Mouse (Mus musculus) olfactory bulb, adult 2 months (tissue): ENCODE data around the gene Syt8. TPM values are rescaled to one million over a fixed set of nuclear protein-coding genes. Genes with fewer than 3 reads are reported as not detected.

Experiments used
- H3K27ac ChIP-seq: fragments of 200-500 bp; 2 replicates; pipeline ENCODE4 v1.5.1; 2012; ENCODE audit warnings: low read depth, low read length; ENCODE audit not compliant: insufficient read depth
- H3K4me1 ChIP-seq: fragments of 200-500 bp; 2 replicates; pipeline ENCODE4 v1.6.1; 2012; ENCODE audit warnings: low read length; ENCODE audit not compliant: control insufficient read depth, insufficient read depth
- H3K4me3 ChIP-seq: fragments of 200-500 bp; 2 replicates; pipeline ENCODE4 v1.5.1; 2012; ENCODE audit warnings: mild to moderate bottlenecking, low read depth, low read length, moderate library complexity; ENCODE audit not compliant: insufficient read depth
- CTCF ChIP-seq: fragments of 200-500 bp; IDR thresholded peaks from 2 replicates; pipeline ENCODE4 v1.5.1; 2012; ENCODE audit warnings: low read depth, mild to moderate bottlenecking, low read length, moderate library complexity; ENCODE audit not compliant: insufficient read depth
- POLR2A ChIP-seq: fragments of 200-500 bp; IDR thresholded peaks from 2 replicates; pipeline ENCODE4 v1.6.1; 2012; ENCODE audit warnings: mild to moderate bottlenecking, low read depth, low read length, moderate library complexity; ENCODE audit not compliant: insufficient read depth
- WGBS: fragments of 180-500 bp; shearing (Covaris S2); methylation state at CpG from one replicate; pipeline ENCODE4 v1.1.7; 2018; 5-methylcytosine and 5-hydroxymethylcytosine counted together
- polyA plus RNA-seq: library from polyadenylated mRNA; stranded (reverse); fragments of >200 nt; gene quantifications from 2 replicates; pipeline ENCODE4 v1.2.4, GENCODE M21; 2012; ENCODE audit warnings: low replicate concordance; ENCODE audit not compliant: missing spikeins, insufficient read depth, insufficient read length

The Syt8 gene
- polyA plus RNA-seq, 1 experiment: not detected

DNA sequence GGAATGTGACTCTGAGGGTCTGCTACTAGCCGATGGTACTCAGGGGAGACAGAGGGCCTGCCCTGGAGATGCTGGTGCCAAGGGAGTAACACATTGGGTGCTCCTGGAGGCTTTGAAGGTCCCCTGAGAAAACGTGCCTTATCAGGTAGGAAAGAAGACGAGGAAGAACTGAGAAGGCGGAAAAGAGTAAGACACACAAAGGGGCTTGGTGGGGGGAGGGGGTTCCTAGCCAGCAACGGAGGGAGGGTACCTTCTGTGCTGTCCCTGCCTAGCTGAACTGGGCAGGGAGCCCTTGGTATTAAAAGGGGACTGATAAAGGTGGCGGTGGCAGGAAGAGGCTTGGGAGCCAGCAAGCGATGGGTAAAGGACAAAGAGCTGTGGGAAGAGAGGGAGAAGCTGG is 41.0 kb downstream of the Syt8 start:
- Histone ChIP-seq H3K4me3 (no peak overlapping the region), H3K4me1 (peaks cover 18% of the 10 kb centered on the region), H3K27ac (no peak overlapping the region)
- no peak for TF ChIP-seq POLR2A
- no peak for TF ChIP-seq CTCF
- 77% methylated on average over 7 of the region's 7 CpGs for WGBS

GRCm38 (mm10) chr7:142476271-142476670 is 41.6 kb downstream of the Syt8 start:
- H3K4me3 ChIP-seq: no peak overlapping the region
- peaks cover 13% of the 10 kb centered on the region for H3K4me1 ChIP-seq
- H3K27ac ChIP-seq: no peak overlapping the region
- WGBS: 89% methylated on average over 5 of the region's 5 CpGs
- no peak for TF ChIP-seq POLR2A
- TF ChIP-seq CTCF: no peak

DNA sequence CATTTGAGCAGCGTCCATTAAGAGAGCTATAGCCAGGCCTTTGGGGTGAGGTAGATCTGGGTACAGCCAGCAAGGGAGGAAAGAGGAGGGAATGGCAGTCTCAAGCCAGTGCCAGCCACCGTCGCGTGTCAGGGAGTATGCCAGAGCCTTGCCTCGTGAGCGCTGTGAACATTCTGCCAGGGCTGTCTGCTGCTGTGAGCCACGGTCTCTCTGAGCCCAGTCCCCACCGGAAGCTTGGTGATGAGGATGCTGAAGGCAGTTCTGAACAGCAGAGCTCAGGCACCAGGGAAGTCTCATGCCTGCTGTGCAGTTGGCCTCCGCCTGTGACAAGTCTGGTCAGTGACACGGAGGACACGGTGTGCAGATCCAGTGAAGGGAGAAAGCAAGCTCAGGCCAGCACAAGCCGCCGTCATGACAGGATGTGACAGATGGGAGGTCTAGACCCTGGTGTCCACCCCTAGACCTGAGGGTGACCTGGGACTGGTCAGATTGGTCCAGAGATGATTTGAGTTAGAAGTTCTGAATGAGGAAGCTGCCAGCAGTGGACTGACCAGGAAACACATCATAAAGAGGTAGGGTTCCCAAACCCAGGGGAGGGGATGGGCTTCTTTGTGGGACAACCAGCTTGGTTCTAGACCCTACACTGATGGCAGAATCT is 42.3 kb downstream of the Syt8 start:
- TF ChIP-seq CTCF (no peak), POLR2A (no peak)
- Histone ChIP-seq H3K4me3 (no peak overlapping the region), H3K4me1 (peaks cover 13% of the 10 kb centered on the region), H3K27ac (no peak overlapping the region)
- 77% methylated on average over 13 of the region's 13 CpGs for WGBS

DNA sequence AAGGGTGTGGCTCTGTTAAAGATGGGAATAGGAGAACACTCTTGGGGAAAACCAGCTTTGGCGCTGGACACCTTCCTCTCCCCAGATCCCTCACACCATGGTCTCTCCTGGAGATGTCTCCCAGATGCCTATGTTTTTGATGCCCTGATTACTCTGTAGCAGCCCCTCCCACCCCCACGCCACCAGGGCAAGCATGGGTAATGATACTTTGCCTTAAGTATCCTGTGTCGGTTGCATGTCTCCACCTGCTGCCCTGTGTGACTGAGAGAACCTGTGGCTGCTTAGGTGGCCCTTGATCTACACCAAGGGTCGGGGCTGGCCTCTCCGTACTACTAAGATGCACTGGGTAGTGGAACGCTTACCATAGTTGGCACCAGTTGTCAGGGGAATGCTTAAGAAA is 43.4 kb downstream of the Syt8 start:
- WGBS: 91% methylated on average over 6 of the region's 6 CpGs
- H3K4me3 ChIP-seq: no peak overlapping the region
- peaks cover 11% of the 10 kb centered on the region for H3K4me1 ChIP-seq
- TF ChIP-seq CTCF (no peak), POLR2A (no peak)
- H3K27ac ChIP-seq: no peak overlapping the region

- H3K27ac ChIP-seq: no peak overlapping the region
- no peak for TF ChIP-seq CTCF
- no peak for TF ChIP-seq POLR2A
- 97% methylated on average over 2 of the region's 2 CpGs for WGBS
- H3K4me1 ChIP-seq: peaks cover 11% of the 10 kb centered on the region
- no peak overlapping the region for H3K4me3 ChIP-seq
These were observed 43.9 kb downstream of the Syt8 start for GRCm38 (mm10) chr7:142478574-142478973.

GRCm38 (mm10) chr7:142479307-142479706 is 44.7 kb downstream of the Syt8 start:
- Histone ChIP-seq H3K4me1 (peaks cover 11% of the 10 kb centered on the region), H3K27ac (no peak overlapping the region)
- TF ChIP-seq CTCF (no peak), POLR2A (no peak)

GRCm38 (mm10) chr7:142479886-142480285 is 45.2 kb downstream of the Syt8 start:
- 100% methylated on average over 3 of the region's 3 CpGs for WGBS

More at GRCm38 (mm10) chr7:142479307-142479706, 44.7 kb downstream of the Syt8 start:
- H3K4me3 ChIP-seq: no peak overlapping the region

GRCm38 (mm10) chr7:142480661-142481060 is 46.0 kb downstream of the Syt8 start:
- H3K4me3 ChIP-seq: no peak overlapping the region
- TF ChIP-seq CTCF (no peak), POLR2A (no peak)
- H3K27ac ChIP-seq: no peak overlapping the region
- peaks cover 11% of the 10 kb centered on the region for H3K4me1 ChIP-seq
- 78% methylated on average over 3 of the region's 3 CpGs for WGBS

More at GRCm38 (mm10) chr7:142479886-142480285, 45.2 kb downstream of the Syt8 start:
- no peak for TF ChIP-seq POLR2A
- no peak for TF ChIP-seq CTCF
- Histone ChIP-seq H3K4me3 (no peak overlapping the region), H3K27ac (no peak overlapping the region), H3K4me1 (peaks cover 11% of the 10 kb centered on the region)

GRCm38 (mm10) chr7:142481186-142481567 is 46.5 kb downstream of the Syt8 start:
- WGBS: 24% methylated on average over 5 of the region's 5 CpGs
- Histone ChIP-seq H3K27ac (no peak overlapping the region), H3K4me3 (no peak overlapping the region), H3K4me1 (peaks cover 11% of the 10 kb centered on the region)
- TF ChIP-seq CTCF (peak; percentile 50; the same call in 1 of the 2 replicates), POLR2A (no peak)

- H3K4me1 ChIP-seq: peaks cover 11% of the 10 kb centered on the region
- H3K4me3 ChIP-seq: peak overlapping the region; percentile 24; the same call in 1 of the 2 replicates
- no peak for TF ChIP-seq CTCF
- TF ChIP-seq POLR2A: no peak
- WGBS: 7% methylated on average over 21 of the region's 22 CpGs
- H3K27ac ChIP-seq: no peak overlapping the region
These were observed 47.1 kb downstream of the Syt8 start for GRCm38 (mm10) chr7:142481568-142482255.
